Mouse (Mus musculus) forebrain, embryonic 16.5 days (tissue): ENCODE measurements around the gene Prrc2b. TPM values are rescaled to one million over a fixed set of nuclear protein-coding genes. Genes with fewer than 3 reads are reported as not detected.

Experiments used
- ATAC-seq: fragments of 200-750 bp; cut with Nextera tagmentation; 2 replicates; pipeline ENCODE4 v1.8.0; 2017; ENCODE audit warnings: mild to moderate bottlenecking, moderate library complexity
- H3K27ac ChIP-seq: fragments of 300-500 bp; sonication (generic); 2 replicates; pipeline ENCODE4 v1.5.1; 2014; ENCODE audit warnings: low read length, control low read depth
- H3K27me3 ChIP-seq: fragments of 300-500 bp; sonication (generic); replicated peaks from 2 replicates; pipeline ENCODE4 v1.6.1; 2014; ENCODE audit warnings: low read length; ENCODE audit not compliant: control insufficient read depth, insufficient read depth
- H3K36me3 ChIP-seq: fragments of 300-500 bp; sonication (generic); 2 replicates; pipeline ENCODE4 v1.6.1; 2014; ENCODE audit not compliant: control insufficient read depth, insufficient read depth
- H3K4me1 ChIP-seq: fragments of 300-500 bp; sonication (generic); replicated peaks from 2 replicates; pipeline ENCODE4 v1.6.1; 2014; ENCODE audit warnings: low read length; ENCODE audit not compliant: control insufficient read depth, insufficient read depth
- H3K4me2 ChIP-seq: fragments of 300-500 bp; sonication (generic); 2 replicates; pipeline ENCODE4 v1.6.1; 2014; ENCODE audit warnings: mild to moderate bottlenecking, low read length, control low read depth
- H3K4me3 ChIP-seq: fragments of 300-500 bp; sonication (generic); replicated peaks from 2 replicates; pipeline ENCODE4 v1.5.1; 2014; ENCODE audit warnings: mild to moderate bottlenecking, low read length, control low read depth
- H3K9ac ChIP-seq: fragments of 300-500 bp; sonication (generic); replicated peaks from 2 replicates; pipeline ENCODE4 v1.6.1; 2014; ENCODE audit warnings: low read depth, low read length, control low read depth
- H3K9me3 ChIP-seq: fragments of 300-500 bp; sonication (generic); 2 replicates; pipeline ENCODE4 v1.6.1; 2016; ENCODE audit warnings: low read length; ENCODE audit not compliant: control insufficient read depth
- WGBS: fragments of 180-500 bp; shearing (Covaris S2); extraction: QIAGEN DNeasy Blood & Tissue Kit; methylation state at CpG from one replicate; pipeline ENCODE4 v1.1.7; 2014; 5-methylcytosine and 5-hydroxymethylcytosine counted together
- polyA plus RNA-seq: library from polyadenylated mRNA; unstranded; fragments of >200 nt; fragmentation: Nextera tagmentation; extraction: Ambion mirVana; gene quantifications from 2 replicates; pipeline ENCODE4 v1.2.1, GENCODE M21; 2015

Gene Prrc2b
- polyA plus RNA-seq, 1 experiment from 2014 or later, result 84.7 TPM

- H3K9ac ChIP-seq, result no peak overlapping the region; the same call in 1 of the 2 replicates
- peaks cover 10% of the 10 kb centered on the region for H3K36me3 ChIP-seq
- H3K4me3 ChIP-seq, result no peak overlapping the region
- no peak overlapping the region for H3K4me2 ChIP-seq
- H3K9me3 ChIP-seq, result no peaks in the 10 kb centered on the region
- no peaks in the 10 kb centered on the region for H3K27me3 ChIP-seq
- H3K4me1 ChIP-seq, result peaks cover 36% of the 10 kb centered on the region
- peak; percentile 54; the same call in 1 of the 2 replicates for ATAC-seq
- H3K27ac ChIP-seq, result peak overlapping the region; percentile 69
- 39% methylated on average over 13 of the region's 13 CpGs for WGBS
These were observed 31.9 kb downstream of the Prrc2b start for GRCm38 (mm10) chr2:32182676-32183296.

GRCm38 (mm10) chr2:32187019-32187551, 36.2 kb downstream of the Prrc2b start:
- Histone ChIP-seq H3K4me3 (no peak overlapping the region), H3K27ac (no peak overlapping the region), H3K9me3 (no peaks in the 10 kb centered on the region), H3K4me1 (peaks cover 12% of the 10 kb centered on the region), H3K9ac (no peak overlapping the region), H3K36me3 (peaks cover 10% of the 10 kb centered on the region), H3K27me3 (no peaks in the 10 kb centered on the region), H3K4me2 (no peak overlapping the region)
- WGBS, result 88% methylated on average over 13 of the region's 13 CpGs
- no peak for ATAC-seq

DNA sequence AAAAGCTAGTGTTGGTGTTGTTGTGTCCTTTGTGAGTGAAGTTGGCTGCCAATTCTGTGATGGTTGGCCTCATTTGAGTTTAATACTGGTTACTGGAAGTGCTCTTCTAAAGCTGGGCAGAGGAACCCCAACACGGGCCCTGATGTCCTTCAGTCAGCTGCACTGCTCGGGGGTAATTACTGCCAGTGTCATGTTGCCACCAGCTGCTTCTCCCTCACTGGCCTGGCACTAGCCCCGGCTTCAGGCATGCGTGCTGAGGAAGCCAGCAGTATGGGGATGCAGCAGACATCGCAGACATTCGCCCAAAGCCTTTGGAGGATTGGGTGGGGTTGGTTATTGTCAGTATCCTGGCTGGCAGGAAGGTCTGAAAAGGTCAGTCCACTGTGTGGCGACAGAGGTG, 36.8 kb downstream of the Prrc2b start:
- ATAC-seq, result no peak

GRCm38 (mm10) chr2:32189060-32189681, 38.3 kb downstream of the Prrc2b start:
- no peak overlapping the region for H3K4me2 ChIP-seq
- no peak overlapping the region for H3K4me3 ChIP-seq
- no peak overlapping the region for H3K9ac ChIP-seq
- no peaks in the 10 kb centered on the region for H3K9me3 ChIP-seq
- H3K4me1 ChIP-seq, result no peaks in the 10 kb centered on the region
- no peak overlapping the region for H3K27ac ChIP-seq
- no peaks in the 10 kb centered on the region for H3K27me3 ChIP-seq
- ATAC-seq, result no peak
- peaks cover 17% of the 10 kb centered on the region for H3K36me3 ChIP-seq
- 87% methylated on average over 5 of the region's 5 CpGs for WGBS

More for the DNA sequence above, 36.8 kb downstream of the Prrc2b start:
- Histone ChIP-seq H3K9me3 (no peaks in the 10 kb centered on the region), H3K36me3 (peaks cover 10% of the 10 kb centered on the region), H3K9ac (no peak overlapping the region), H3K27me3 (no peaks in the 10 kb centered on the region), H3K4me1 (peaks cover 6% of the 10 kb centered on the region), H3K4me3 (no peak overlapping the region), H3K4me2 (no peak overlapping the region), H3K27ac (no peak overlapping the region)
- WGBS, result 91% methylated on average over 7 of the region's 7 CpGs

DNA sequence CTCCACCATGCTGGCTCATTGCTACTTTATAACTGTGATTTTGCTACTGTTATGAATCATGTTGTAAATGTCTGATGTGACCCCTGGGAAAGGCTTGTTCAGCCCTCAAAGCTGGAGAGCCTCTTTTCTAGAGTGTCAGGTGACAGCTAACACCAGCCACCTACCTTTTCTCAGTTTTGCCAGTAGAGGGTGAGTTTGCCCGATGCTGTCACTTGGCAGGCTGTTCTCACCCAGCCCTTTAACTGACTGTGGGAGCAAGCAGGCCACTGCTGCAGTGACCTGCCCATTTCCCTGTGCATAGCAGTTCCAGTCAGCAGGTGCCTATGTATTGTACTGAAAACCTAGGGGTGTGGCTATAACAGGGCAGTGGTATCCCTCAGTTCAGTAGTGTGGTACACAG, 39.7 kb downstream of the Prrc2b start:
- Histone ChIP-seq H3K27me3 (no peaks in the 10 kb centered on the region), H3K4me1 (no peaks in the 10 kb centered on the region), H3K9ac (no peak overlapping the region), H3K4me3 (no peak overlapping the region), H3K27ac (no peak overlapping the region), H3K36me3 (peaks cover 29% of the 10 kb centered on the region), H3K4me2 (no peak overlapping the region), H3K9me3 (no peaks in the 10 kb centered on the region)
- 86% methylated on average over 1 of the region's 1 CpGs for WGBS
- ATAC-seq, result no peak

DNA sequence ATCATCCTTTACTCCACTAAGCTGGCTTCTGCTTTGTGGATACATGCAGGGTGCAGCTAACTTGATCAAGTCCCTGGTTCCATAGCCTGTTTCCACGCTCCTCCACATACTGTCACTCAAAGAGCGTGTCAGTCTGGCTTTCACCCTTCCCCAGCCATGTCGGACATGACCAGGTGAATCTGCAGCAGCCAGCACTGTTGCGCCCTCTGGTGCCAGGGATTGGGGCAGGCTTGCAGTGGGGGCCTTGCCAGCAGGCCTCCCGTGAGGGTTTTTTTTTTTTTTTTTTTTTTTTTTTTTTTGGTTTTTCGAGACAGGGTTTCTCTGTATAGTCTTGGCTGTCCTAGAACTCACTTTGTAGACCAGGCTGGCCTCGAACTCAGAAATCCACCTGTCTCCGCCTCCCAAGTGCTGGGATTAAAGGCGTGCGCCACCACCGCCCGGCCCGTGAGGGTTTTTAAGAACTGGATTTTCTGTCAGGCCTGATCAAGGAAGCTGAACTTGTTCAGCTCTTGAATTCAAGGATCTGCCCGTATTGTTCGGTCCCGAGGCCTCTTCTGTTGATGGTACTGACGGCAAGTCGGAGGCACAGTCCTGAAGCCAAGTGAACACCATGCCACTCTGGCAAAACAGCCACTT, 41.1 kb downstream of the Prrc2b start:
- 83% methylated on average over 16 of the region's 18 CpGs for WGBS
- H3K36me3 ChIP-seq, result peaks cover 36% of the 10 kb centered on the region
- ATAC-seq, result no peak
- H3K4me1 ChIP-seq, result no peaks in the 10 kb centered on the region
- no peaks in the 10 kb centered on the region for H3K9me3 ChIP-seq
- no peak overlapping the region for H3K4me3 ChIP-seq
- H3K27me3 ChIP-seq, result no peaks in the 10 kb centered on the region
- H3K9ac ChIP-seq, result no peak overlapping the region
- H3K27ac ChIP-seq, result no peak overlapping the region
- no peak overlapping the region for H3K4me2 ChIP-seq

DNA sequence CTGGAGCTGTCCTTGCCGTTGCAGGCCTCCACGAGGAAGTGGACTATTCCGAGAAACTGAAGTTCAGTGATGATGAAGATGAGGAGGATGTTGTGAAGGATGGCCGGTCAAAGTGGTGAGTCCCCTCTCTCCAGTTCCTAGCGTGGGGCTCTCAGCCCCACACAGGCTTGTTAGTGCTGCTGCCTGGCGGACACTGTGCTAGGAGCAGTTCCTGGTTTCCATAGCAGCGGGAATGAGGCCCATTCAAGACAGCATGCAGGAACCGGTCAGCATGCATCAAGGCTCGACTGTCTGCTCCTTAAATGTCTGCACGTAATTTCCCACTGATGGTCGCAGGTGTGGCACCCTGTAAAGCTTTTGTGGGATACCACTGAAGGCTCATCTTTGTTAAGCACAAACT, 48.1 kb downstream of the Prrc2b start:
- Histone ChIP-seq H3K27me3 (no peaks in the 10 kb centered on the region), H3K27ac (no peak overlapping the region), H3K4me3 (no peak overlapping the region), H3K4me2 (no peak overlapping the region), H3K9me3 (no peaks in the 10 kb centered on the region), H3K36me3 (peaks cover 70% of the 10 kb centered on the region), H3K4me1 (no peaks in the 10 kb centered on the region), H3K9ac (no peak overlapping the region)
- no peak for ATAC-seq
- WGBS, result 63% methylated on average over 11 of the region's 11 CpGs

- WGBS, result 84% methylated on average over 4 of the region's 4 CpGs
- Histone ChIP-seq H3K36me3 (peaks cover 67% of the 10 kb centered on the region), H3K27me3 (no peaks in the 10 kb centered on the region), H3K9me3 (no peaks in the 10 kb centered on the region), H3K27ac (no peak overlapping the region), H3K9ac (no peak overlapping the region), H3K4me1 (no peaks in the 10 kb centered on the region), H3K4me3 (no peak overlapping the region), H3K4me2 (no peak overlapping the region)
- ATAC-seq, result no peak
These were observed 49.2 kb downstream of the Prrc2b start for GRCm38 (mm10) chr2:32200033-32200432.

DNA sequence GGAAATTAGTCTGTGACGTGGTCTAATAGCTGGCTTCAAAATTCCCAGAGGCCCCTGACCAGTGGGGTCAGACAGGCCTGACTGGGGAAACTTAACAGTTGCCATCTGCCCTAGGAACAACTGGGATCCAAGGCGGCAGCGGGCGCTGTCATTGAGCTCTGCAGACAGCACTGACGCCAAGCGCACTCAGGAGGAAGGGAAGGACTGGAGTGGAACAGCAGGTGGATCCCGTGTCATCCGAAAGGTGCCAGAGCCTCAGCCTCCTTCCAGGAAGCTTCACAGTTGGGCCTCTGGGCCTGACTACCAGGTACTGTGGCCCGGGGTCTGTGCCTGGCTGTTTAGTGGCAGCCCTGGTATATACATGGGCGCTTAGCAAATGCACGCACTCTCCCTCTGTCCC, 49.8 kb downstream of the Prrc2b start:
- ATAC-seq, result no peak
- Histone ChIP-seq H3K9me3 (no peaks in the 10 kb centered on the region), H3K4me2 (no peak overlapping the region), H3K27ac (no peak overlapping the region), H3K36me3 (peaks cover 63% of the 10 kb centered on the region), H3K4me3 (no peak overlapping the region), H3K27me3 (no peaks in the 10 kb centered on the region), H3K4me1 (no peaks in the 10 kb centered on the region), H3K9ac (no peak overlapping the region)
- WGBS, result 88% methylated on average over 11 of the region's 11 CpGs
